Mouse (Mus musculus): ENCODE results near the gene Crcp. TPM values are rescaled to one million over a fixed set of nuclear protein-coding genes. Genes with fewer than 3 reads are reported as not detected.
"Not testable (repeated sequence)": the region's sequence is repeated elsewhere in the genome, so short reads cannot be mapped to it uniquely, and the experiment has no call there.

Gene Crcp
- total RNA-seq, 4 experiments from 2014 or later: 18.0 to 22.5 (median 20.7) TPM

- DNase-seq (ENCODE audit: low spot score in 2 of 2): no peak
These were observed 5.9 kb upstream of the Crcp start for GRCm38 (mm10) chr5:130023067-130023766.

- DNase-seq (ENCODE audit: low spot score in 2 of 2): peak; percentile 77 to 81
These were observed 5.1 kb upstream of the Crcp start for GRCm38 (mm10) chr5:130023767-130024539.

GRCm38 (mm10) chr5:130027134-130027533, 2.0 kb upstream of the Crcp start:
- no peak for DNase-seq (ENCODE audit: low spot score in 2 of 2)

- no peak for DNase-seq (ENCODE audit: low spot score in 2 of 2)
These were observed 1.4 kb upstream of the Crcp start for GRCm38 (mm10) chr5:130027696-130028095.

GRCm38 (mm10) chr5:130031410-130032390, 2.6 kb downstream of the Crcp start:
- DNase-seq (ENCODE audit: low spot score in 2 of 2): no peak

- no peak for DNase-seq (ENCODE audit: low spot score in 2 of 2)
These were observed 4.8 kb downstream of the Crcp start for GRCm38 (mm10) chr5:130033869-130034268.

- not testable (repeated sequence) for DNase-seq (ENCODE audit: low spot score in 2 of 2)
These were observed 7.2 kb downstream of the Crcp start for GRCm38 (mm10) chr5:130036300-130036699.

GRCm38 (mm10) chr5:130037752-130038455, 8.8 kb downstream of the Crcp start:
- DNase-seq (ENCODE audit: low spot score in 2 of 2): peak; percentile 54

GRCm38 (mm10) chr5:130040797-130041196, 11.7 kb downstream of the Crcp start:
- DNase-seq (ENCODE audit: low spot score in 2 of 2): no peak

- DNase-seq (ENCODE audit: low spot score in 2 of 2): no peak
These were observed 12.2 kb downstream of the Crcp start for GRCm38 (mm10) chr5:130041262-130041661.

GRCm38 (mm10) chr5:130043741-130044140, 14.7 kb downstream of the Crcp start:
- no peak for DNase-seq (ENCODE audit: low spot score in 2 of 2)

GRCm38 (mm10) chr5:130044201-130044695, 15.2 kb downstream of the Crcp start:
- peak; percentile 59 to 77 for DNase-seq (ENCODE audit: low spot score in 2 of 2)

- no peak for DNase-seq (ENCODE audit: low spot score in 2 of 2)
These were observed 17.0 kb downstream of the Crcp start for GRCm38 (mm10) chr5:130046100-130046499.

- DNase-seq (ENCODE audit: low spot score in 2 of 2): no peak
These were observed 17.5 kb downstream of the Crcp start for GRCm38 (mm10) chr5:130046589-130046988.

- no peak for DNase-seq (ENCODE audit: low spot score in 2 of 2)
These were observed 17.9 kb downstream of the Crcp start for GRCm38 (mm10) chr5:130047013-130047412.

GRCm38 (mm10) chr5:130048786-130049520, 19.9 kb downstream of the Crcp start:
- DNase-seq (ENCODE audit: low spot score in 2 of 2): peak in 1 of 2 experiments; percentile 27

GRCm38 (mm10) chr5:130050416-130050815, 21.3 kb downstream of the Crcp start:
- no peak for DNase-seq (ENCODE audit: low spot score in 2 of 2)

- no peak for DNase-seq (ENCODE audit: low spot score in 2 of 2)
These were observed 22.2 kb downstream of the Crcp start for GRCm38 (mm10) chr5:130051073-130051860.

GRCm38 (mm10) chr5:130052510-130052909, 23.4 kb downstream of the Crcp start:
- no peak for DNase-seq (ENCODE audit: low spot score in 2 of 2)
